Mouse (Mus musculus) E14TG2a.4 (cell line): Measurements from ENCODE around the gene Prop1.

Source experiments
- CTCF ChIP-seq: conservative IDR thresholded peaks from 2 replicates; pipeline ENCODE4 v1.5.1; 2014; ENCODE audit warnings: low read length
- POU5F1 ChIP-seq: IDR thresholded peaks from 2 replicates; pipeline ENCODE4 v1.6.1; 2014; ENCODE audit warnings: low read length, borderline replicate concordance

- TF ChIP-seq CTCF (no peak), POU5F1 (no peak)
Measured at GRCm38 (mm10) chr11:50931021-50931420, 22.5 kb downstream of the Prop1 start.
